Mouse (Mus musculus): Measurements from ENCODE around the gene Zfp503. TPM values are rescaled to one million over a fixed set of nuclear protein-coding genes. Genes with fewer than 3 reads are reported as not detected.

The Zfp503 gene
- total RNA-seq, 2 experiments from 2014 or later = 2.9 TPM

GRCm38 (mm10) chr14:21993251-21994060 is 4.1 kb upstream of the Zfp503 start:
- no peak for DNase-seq (ENCODE audit: low spot score in 2 of 2)

GRCm38 (mm10) chr14:21992321-21992885 is 3.0 kb upstream of the Zfp503 start:
- no peak for DNase-seq (ENCODE audit: low spot score in 2 of 2)

GRCm38 (mm10) chr14:21991856-21992255 is 2.5 kb upstream of the Zfp503 start:
- DNase-seq (ENCODE audit: low spot score in 2 of 2) = no peak

GRCm38 (mm10) chr14:21991251-21991780 is 1.9 kb upstream of the Zfp503 start:
- no peak for DNase-seq (ENCODE audit: low spot score in 2 of 2)

- DNase-seq (ENCODE audit: low spot score in 2 of 2) = no peak
Measured at GRCm38 (mm10) chr14:21990321-21991021, 1.1 kb upstream of the Zfp503 start.

- peak in 1 of 2 experiments; percentile 17 for DNase-seq (ENCODE audit: low spot score in 2 of 2)
Measured at GRCm38 (mm10) chr14:21988577-21989290, 667 bp downstream of the Zfp503 start.

GRCm38 (mm10) chr14:21987660-21988576 is 1.5 kb downstream of the Zfp503 start:
- peak; percentile 90 to 96 for DNase-seq (ENCODE audit: low spot score in 2 of 2)

- DNase-seq (ENCODE audit: low spot score in 2 of 2) = no peak
Measured at GRCm38 (mm10) chr14:21986733-21987659, 2.4 kb downstream of the Zfp503 start.

- peak; percentile 81 to 87 for DNase-seq (ENCODE audit: low spot score in 2 of 2)
Measured at GRCm38 (mm10) chr14:21985981-21986732, 3.2 kb downstream of the Zfp503 start.

GRCm38 (mm10) chr14:21985426-21985931 is 3.9 kb downstream of the Zfp503 start:
- no peak for DNase-seq (ENCODE audit: low spot score in 2 of 2)

GRCm38 (mm10) chr14:21984757-21985425 is 4.5 kb downstream of the Zfp503 start:
- DNase-seq (ENCODE audit: low spot score in 2 of 2) = no peak

GRCm38 (mm10) chr14:21983950-21984730 is 5.3 kb downstream of the Zfp503 start:
- DNase-seq (ENCODE audit: low spot score in 2 of 2) = no peak

GRCm38 (mm10) chr14:21983311-21983949 is 6.0 kb downstream of the Zfp503 start:
- DNase-seq (ENCODE audit: low spot score in 2 of 2) = peak in 1 of 2 experiments; percentile 14

- DNase-seq (ENCODE audit: low spot score in 2 of 2) = no peak
Measured at GRCm38 (mm10) chr14:21982592-21983310, 6.7 kb downstream of the Zfp503 start.

GRCm38 (mm10) chr14:21982096-21982591 is 7.3 kb downstream of the Zfp503 start:
- no peak for DNase-seq (ENCODE audit: low spot score in 2 of 2)
